Mouse (Mus musculus): ENCODE results near the gene Ano2. TPM values are rescaled to one million over a fixed set of nuclear protein-coding genes. Genes with fewer than 3 reads are reported as not detected.

Ano2 gene
- polyA plus RNA-seq, 1 experiment from 2014 or later = 0.35 TPM

GRCm38 (mm10) chr6:126009083-126009482 is 318.9 kb downstream of the Ano2 start:
- no peak for ATAC-seq (ENCODE audit: insufficient number of reproducible peaks, low FRiP score, low TSS enrichment, low read depth)

GRCm38 (mm10) chr6:126016991-126017390 is 326.8 kb downstream of the Ano2 start:
- 96% methylated on average over 2 of the region's 2 CpGs for WGBS
- ATAC-seq (ENCODE audit: insufficient number of reproducible peaks, low FRiP score, low TSS enrichment, low read depth) = no peak
- Histone ChIP-seq H3K9ac (ENCODE audit: low read length) (no peak overlapping the region), H3K4me2 (ENCODE audit: low read depth, severe bottlenecking) (no peak overlapping the region), H3K27ac (replicated peaks; ENCODE audit: low read depth, low read length) (no peak overlapping the region), H3K27me3 (ENCODE audit: control insufficient read depth, insufficient read depth, low read length) (no peaks in the 10 kb centered on the region), H3K36me3 (ENCODE audit: control insufficient read depth, insufficient read depth, low read length) (no peaks in the 10 kb centered on the region), H3K4me1 (ENCODE audit: control insufficient read depth, insufficient read depth, low read length) (no peaks in the 10 kb centered on the region), H3K9me3 (ENCODE audit: control insufficient read depth, low read length) (no peaks in the 10 kb centered on the region), H3K4me3 (ENCODE audit: low read depth, low read length) (no peak overlapping the region)
- DNase-seq (ENCODE audit: low spot score) = no peak

More at GRCm38 (mm10) chr6:126009083-126009482, 318.9 kb downstream of the Ano2 start:
- DNase-seq (ENCODE audit: low spot score) = peak; percentile 30
- Histone ChIP-seq H3K9me3 (ENCODE audit: control insufficient read depth, low read length) (no peaks in the 10 kb centered on the region), H3K27ac (replicated peaks; ENCODE audit: low read depth, low read length) (peak overlapping the region; percentile 42; the same call in 1 of the 2 replicates), H3K4me3 (ENCODE audit: low read depth, low read length) (no peak overlapping the region), H3K9ac (ENCODE audit: low read length) (no peak overlapping the region), H3K27me3 (ENCODE audit: control insufficient read depth, insufficient read depth, low read length) (no peaks in the 10 kb centered on the region), H3K36me3 (ENCODE audit: control insufficient read depth, insufficient read depth, low read length) (no peaks in the 10 kb centered on the region), H3K4me2 (ENCODE audit: low read depth, severe bottlenecking) (no peak overlapping the region), H3K4me1 (ENCODE audit: control insufficient read depth, insufficient read depth, low read length) (peaks cover 9% of the 10 kb centered on the region)
- WGBS = 7% methylated on average over 3 of the region's 3 CpGs

- no peak for ATAC-seq (ENCODE audit: insufficient number of reproducible peaks, low FRiP score, low TSS enrichment, low read depth)
- no peak overlapping the region for H3K4me2 ChIP-seq (ENCODE audit: low read depth, severe bottlenecking)
These were observed 328.2 kb downstream of the Ano2 start for GRCm38 (mm10) chr6:126018411-126018810.

GRCm38 (mm10) chr6:126033693-126034402 is 343.6 kb downstream of the Ano2 start:
- Histone ChIP-seq H3K9ac (ENCODE audit: low read length) (no peak overlapping the region), H3K27me3 (ENCODE audit: control insufficient read depth, insufficient read depth, low read length) (no peaks in the 10 kb centered on the region), H3K9me3 (ENCODE audit: control insufficient read depth, low read length) (no peaks in the 10 kb centered on the region), H3K27ac (replicated peaks; ENCODE audit: low read depth, low read length) (no peak overlapping the region), H3K4me3 (ENCODE audit: low read depth, low read length) (no peak overlapping the region), H3K4me2 (ENCODE audit: low read depth, severe bottlenecking) (no peak overlapping the region), H3K4me1 (ENCODE audit: control insufficient read depth, insufficient read depth, low read length) (no peaks in the 10 kb centered on the region), H3K36me3 (ENCODE audit: control insufficient read depth, insufficient read depth, low read length) (no peaks in the 10 kb centered on the region)
- WGBS = 68% methylated on average over 8 of the region's 8 CpGs
- ATAC-seq (ENCODE audit: insufficient number of reproducible peaks, low FRiP score, low TSS enrichment, low read depth) (no peak), DNase-seq (ENCODE audit: low spot score) (no peak)

More at GRCm38 (mm10) chr6:126018411-126018810, 328.2 kb downstream of the Ano2 start:
- DNase-seq (ENCODE audit: low spot score) = no peak
- H3K4me3 ChIP-seq (ENCODE audit: low read depth, low read length) = no peak overlapping the region
- H3K9ac ChIP-seq (ENCODE audit: low read length) = no peak overlapping the region
- no peaks in the 10 kb centered on the region for H3K27me3 ChIP-seq (ENCODE audit: control insufficient read depth, insufficient read depth, low read length)
- 74% methylated on average over 1 of the region's 1 CpGs for WGBS
- H3K36me3 ChIP-seq (ENCODE audit: control insufficient read depth, insufficient read depth, low read length) = no peaks in the 10 kb centered on the region
- no peaks in the 10 kb centered on the region for H3K9me3 ChIP-seq (ENCODE audit: control insufficient read depth, low read length)
- H3K4me1 ChIP-seq (ENCODE audit: control insufficient read depth, insufficient read depth, low read length) = no peaks in the 10 kb centered on the region
- H3K27ac ChIP-seq (replicated peaks; ENCODE audit: low read depth, low read length) = no peak overlapping the region

GRCm38 (mm10) chr6:126034403-126034724 is 344.1 kb downstream of the Ano2 start:
- Histone ChIP-seq H3K4me1 (ENCODE audit: control insufficient read depth, insufficient read depth, low read length) (no peaks in the 10 kb centered on the region), H3K9ac (ENCODE audit: low read length) (no peak overlapping the region), H3K27me3 (ENCODE audit: control insufficient read depth, insufficient read depth, low read length) (no peaks in the 10 kb centered on the region), H3K27ac (replicated peaks; ENCODE audit: low read depth, low read length) (no peak overlapping the region), H3K4me3 (ENCODE audit: low read depth, low read length) (no peak overlapping the region), H3K9me3 (ENCODE audit: control insufficient read depth, low read length) (no peaks in the 10 kb centered on the region), H3K4me2 (ENCODE audit: low read depth, severe bottlenecking) (no peak overlapping the region), H3K36me3 (ENCODE audit: control insufficient read depth, insufficient read depth, low read length) (no peaks in the 10 kb centered on the region)
- DNase-seq (ENCODE audit: low spot score) (no peak), ATAC-seq (ENCODE audit: insufficient number of reproducible peaks, low FRiP score, low TSS enrichment, low read depth) (no peak)
- 52% methylated on average over 2 of the region's 2 CpGs for WGBS

- no peak overlapping the region for H3K4me2 ChIP-seq (ENCODE audit: low read depth, severe bottlenecking)
These were observed 344.5 kb downstream of the Ano2 start for GRCm38 (mm10) chr6:126034728-126035127.

GRCm38 (mm10) chr6:126035621-126036020 is 345.4 kb downstream of the Ano2 start:
- Histone ChIP-seq H3K36me3 (ENCODE audit: control insufficient read depth, insufficient read depth, low read length) (no peaks in the 10 kb centered on the region), H3K4me3 (ENCODE audit: low read depth, low read length) (no peak overlapping the region), H3K27ac (replicated peaks; ENCODE audit: low read depth, low read length) (no peak overlapping the region), H3K4me1 (ENCODE audit: control insufficient read depth, insufficient read depth, low read length) (no peaks in the 10 kb centered on the region), H3K4me2 (ENCODE audit: low read depth, severe bottlenecking) (no peak overlapping the region), H3K9me3 (ENCODE audit: control insufficient read depth, low read length) (no peaks in the 10 kb centered on the region), H3K9ac (ENCODE audit: low read length) (no peak overlapping the region), H3K27me3 (ENCODE audit: control insufficient read depth, insufficient read depth, low read length) (no peaks in the 10 kb centered on the region)
- 93% methylated on average over 2 of the region's 2 CpGs for WGBS
- no peak for ATAC-seq (ENCODE audit: insufficient number of reproducible peaks, low FRiP score, low TSS enrichment, low read depth)
- no peak for DNase-seq (ENCODE audit: low spot score)

More at GRCm38 (mm10) chr6:126034728-126035127, 344.5 kb downstream of the Ano2 start:
- Histone ChIP-seq H3K27ac (replicated peaks; ENCODE audit: low read depth, low read length) (no peak overlapping the region), H3K27me3 (ENCODE audit: control insufficient read depth, insufficient read depth, low read length) (no peaks in the 10 kb centered on the region), H3K4me3 (ENCODE audit: low read depth, low read length) (no peak overlapping the region), H3K9me3 (ENCODE audit: control insufficient read depth, low read length) (no peaks in the 10 kb centered on the region), H3K9ac (ENCODE audit: low read length) (no peak overlapping the region; the same call in 1 of the 2 replicates), H3K4me1 (ENCODE audit: control insufficient read depth, insufficient read depth, low read length) (no peaks in the 10 kb centered on the region), H3K36me3 (ENCODE audit: control insufficient read depth, insufficient read depth, low read length) (no peaks in the 10 kb centered on the region)
- DNase-seq (ENCODE audit: low spot score) (no peak), ATAC-seq (ENCODE audit: insufficient number of reproducible peaks, low FRiP score, low TSS enrichment, low read depth) (no peak)
- WGBS = 86% methylated on average over 7 of the region's 7 CpGs

GRCm38 (mm10) chr6:126045931-126046330 is 355.7 kb downstream of the Ano2 start:
- Histone ChIP-seq H3K27me3 (ENCODE audit: control insufficient read depth, insufficient read depth, low read length) (no peaks in the 10 kb centered on the region), H3K4me2 (ENCODE audit: low read depth, severe bottlenecking) (no peak overlapping the region), H3K27ac (replicated peaks; ENCODE audit: low read depth, low read length) (no peak overlapping the region), H3K4me3 (ENCODE audit: low read depth, low read length) (no peak overlapping the region), H3K4me1 (ENCODE audit: control insufficient read depth, insufficient read depth, low read length) (no peaks in the 10 kb centered on the region), H3K9me3 (ENCODE audit: control insufficient read depth, low read length) (no peaks in the 10 kb centered on the region), H3K36me3 (ENCODE audit: control insufficient read depth, insufficient read depth, low read length) (no peaks in the 10 kb centered on the region), H3K9ac (ENCODE audit: low read length) (no peak overlapping the region)
- DNase-seq (ENCODE audit: low spot score) = peak; percentile 82
- no peak for ATAC-seq (ENCODE audit: insufficient number of reproducible peaks, low FRiP score, low TSS enrichment, low read depth)
- 47% methylated on average over 4 of the region's 4 CpGs for WGBS

GRCm38 (mm10) chr6:126048206-126048605 is 358.0 kb downstream of the Ano2 start:
- H3K36me3 ChIP-seq (ENCODE audit: control insufficient read depth, insufficient read depth, low read length) = no peaks in the 10 kb centered on the region
- H3K4me1 ChIP-seq (ENCODE audit: control insufficient read depth, insufficient read depth, low read length) = no peaks in the 10 kb centered on the region
- H3K4me3 ChIP-seq (ENCODE audit: low read depth, low read length) = no peak overlapping the region
- no peaks in the 10 kb centered on the region for H3K27me3 ChIP-seq (ENCODE audit: control insufficient read depth, insufficient read depth, low read length)
- H3K9me3 ChIP-seq (ENCODE audit: control insufficient read depth, low read length) = no peaks in the 10 kb centered on the region
- H3K4me2 ChIP-seq (ENCODE audit: low read depth, severe bottlenecking) = no peak overlapping the region
- no peak for DNase-seq (ENCODE audit: low spot score)
- no peak for ATAC-seq (ENCODE audit: insufficient number of reproducible peaks, low FRiP score, low TSS enrichment, low read depth)
- WGBS = 76% methylated on average over 4 of the region's 4 CpGs
- H3K27ac ChIP-seq (replicated peaks; ENCODE audit: low read depth, low read length) = no peak overlapping the region
- no peak overlapping the region for H3K9ac ChIP-seq (ENCODE audit: low read length)

Measured in limb, embryonic 11.5 days (tissue).